Mouse (Mus musculus): Measurements from ENCODE around the gene Afp.

- TF ChIP-seq CTCF (IDR thresholded peaks at IDR 0.05; ENCODE audit: low read depth, low read length) (no peak), POLR2A (IDR thresholded peaks at IDR 0.05; ENCODE audit: extremely low read depth, insufficient read depth, low read length) (no peak)
Measured at GRCm38 (mm10) chr5:90466806-90467205, 23.7 kb upstream of the Afp start.

Data from liver, adult 2 months (tissue).